Mouse (Mus musculus) bone marrow macrophage, adult 2 months (primary cell): ENCODE results near the gene Samsn1. TPM values are rescaled to one million over a fixed set of nuclear protein-coding genes. Genes with fewer than 3 reads are reported as not detected.

Source experiments
- H3K27ac ChIP-seq: 2 replicates; pipeline ENCODE4 v1.5.1; 2012; ENCODE audit warnings: low read depth, low read length; ENCODE audit not compliant: insufficient read depth
- H3K4me1 ChIP-seq: 2 replicates; pipeline ENCODE4 v1.6.1; 2012; ENCODE audit warnings: low read length; ENCODE audit not compliant: control insufficient read depth, insufficient read depth
- H3K4me3 ChIP-seq: 2 replicates; pipeline ENCODE4 v1.5.1; 2012; ENCODE audit warnings: mild to moderate bottlenecking, low read length, moderate library complexity; ENCODE audit not compliant: insufficient read depth
- CTCF ChIP-seq: IDR thresholded peaks from 2 replicates; pipeline ENCODE4 v1.5.1; 2012; ENCODE audit warnings: low read depth, mild to moderate bottlenecking, low read length, moderate library complexity
- POLR2A ChIP-seq: IDR thresholded peaks from 2 replicates; pipeline ENCODE4 v1.6.1; 2012; ENCODE audit warnings: mild to moderate bottlenecking, low read depth, low read length, borderline replicate concordance
- polyA plus RNA-seq: library from polyadenylated mRNA; stranded (reverse); fragments of >200 nt; gene quantifications from 2 replicates; pipeline ENCODE4 v1.2.4, GENCODE M21; 2012; ENCODE audit not compliant: missing spikeins, insufficient read depth, insufficient read length

Samsn1 gene
- polyA plus RNA-seq: 22.2 and 26.0 TPM in 2 replicates

DNA sequence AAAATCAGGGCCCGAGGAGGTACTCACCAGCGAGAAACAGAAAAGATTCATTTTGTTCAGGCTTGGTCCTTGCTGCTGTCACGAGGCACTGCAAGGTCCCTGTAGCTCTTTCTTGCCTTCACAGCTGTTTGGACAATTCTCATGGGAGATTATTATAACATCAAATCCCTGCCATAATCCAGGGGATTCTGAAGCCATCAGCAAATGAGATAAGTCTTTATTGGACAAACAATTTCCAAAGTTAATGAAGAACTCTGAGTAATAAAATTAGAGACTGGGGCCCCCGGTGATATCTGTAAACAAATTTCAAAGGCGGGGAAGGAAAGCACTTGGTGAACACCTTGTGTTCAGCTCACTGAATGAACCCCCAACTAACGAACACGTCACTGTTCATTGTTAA lies at the start of gene Samsn1:
Gene Samsn1, minus strand, starts transcription at position 101 of the 400 bp plus-strand sequence.
- Histone ChIP-seq H3K4me3 (no peak within 1 kb of the TSS), H3K27ac (no peak within 1 kb of the TSS), H3K4me1 (no peaks in the 10 kb centered on the region)
- TF ChIP-seq POLR2A (no peak), CTCF (no peak)

DNA sequence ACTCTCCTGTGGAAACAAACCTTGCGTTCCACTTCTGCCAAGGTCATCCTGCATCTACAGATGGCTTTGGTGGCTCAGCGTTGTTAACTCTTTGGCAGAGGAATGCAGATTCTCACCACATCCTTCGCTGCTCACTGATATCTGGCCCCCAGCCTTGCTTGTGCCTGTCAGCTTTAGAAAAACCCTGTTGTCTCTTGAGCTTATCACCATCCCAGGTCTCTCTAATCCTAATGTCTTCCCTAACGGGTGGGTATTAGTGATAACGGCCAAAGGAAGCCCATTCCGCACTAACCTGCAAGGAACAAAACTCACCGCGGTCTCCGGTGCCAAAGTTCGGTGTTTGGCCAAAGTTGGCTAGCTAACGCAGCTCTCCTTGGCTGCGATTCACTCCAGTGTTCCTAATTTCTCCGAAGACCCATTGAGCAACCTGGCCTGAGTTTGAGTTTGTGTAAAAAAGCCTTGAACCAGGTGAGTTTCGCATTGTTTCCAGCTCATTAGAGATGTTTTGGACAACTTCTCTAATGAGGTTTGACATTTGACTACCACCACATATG lies 44.1 kb upstream of the Samsn1 start:
- H3K27ac ChIP-seq: no peak overlapping the region
- no peak overlapping the region for H3K4me3 ChIP-seq
- TF ChIP-seq CTCF: no peak
- peaks cover 6% of the 10 kb centered on the region; the same call in 1 of the 2 replicates for H3K4me1 ChIP-seq

DNA sequence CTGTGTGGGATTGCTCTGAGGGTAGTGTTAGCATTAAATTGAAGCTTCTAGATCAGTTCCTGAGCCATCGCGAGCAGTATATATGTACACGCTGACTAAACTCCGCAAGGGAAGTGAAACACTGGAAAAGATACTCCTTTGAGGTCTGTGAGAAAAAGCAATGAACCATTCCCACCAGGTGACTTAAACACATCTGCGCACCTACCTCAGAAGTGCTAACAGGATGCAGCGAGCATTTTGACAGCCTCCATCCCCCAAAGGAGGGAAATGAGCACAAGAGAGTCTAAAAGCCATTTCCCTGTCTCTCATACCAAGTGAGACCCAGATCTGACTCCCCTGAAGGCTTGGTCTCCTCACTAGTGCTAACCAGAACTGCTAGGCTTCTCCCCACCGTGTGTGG lies 32.9 kb upstream of the Samsn1 start:
- H3K4me1 ChIP-seq: peaks cover 19% of the 10 kb centered on the region
- H3K4me3 ChIP-seq: no peak overlapping the region
- TF ChIP-seq CTCF (no peak), POLR2A (no peak)
- H3K27ac ChIP-seq: no peak overlapping the region

DNA sequence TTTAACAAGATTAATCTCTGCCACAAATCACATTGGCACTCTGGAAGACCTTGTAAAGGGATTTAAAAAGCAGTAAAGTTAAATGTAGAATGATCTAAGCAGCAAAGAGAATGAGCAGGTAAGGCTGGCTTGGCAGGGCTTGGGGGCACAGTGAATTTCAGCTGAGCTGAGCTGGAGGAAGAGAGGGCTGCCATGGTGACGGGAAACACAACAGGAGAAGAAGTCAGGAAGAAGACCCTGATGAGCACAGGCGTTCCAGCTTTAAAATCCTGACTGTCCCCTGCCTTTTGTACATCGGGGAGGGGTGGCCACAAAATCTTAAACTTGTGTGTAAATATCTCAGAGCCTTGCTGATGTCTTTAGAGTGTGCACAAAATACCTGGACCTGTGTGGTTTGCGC lies 32.0 kb upstream of the Samsn1 start:
- no peak overlapping the region for H3K4me3 ChIP-seq
- H3K27ac ChIP-seq: peak overlapping the region; percentile 47
- peaks cover 19% of the 10 kb centered on the region for H3K4me1 ChIP-seq
- no peak for TF ChIP-seq POLR2A
- no peak for TF ChIP-seq CTCF

DNA sequence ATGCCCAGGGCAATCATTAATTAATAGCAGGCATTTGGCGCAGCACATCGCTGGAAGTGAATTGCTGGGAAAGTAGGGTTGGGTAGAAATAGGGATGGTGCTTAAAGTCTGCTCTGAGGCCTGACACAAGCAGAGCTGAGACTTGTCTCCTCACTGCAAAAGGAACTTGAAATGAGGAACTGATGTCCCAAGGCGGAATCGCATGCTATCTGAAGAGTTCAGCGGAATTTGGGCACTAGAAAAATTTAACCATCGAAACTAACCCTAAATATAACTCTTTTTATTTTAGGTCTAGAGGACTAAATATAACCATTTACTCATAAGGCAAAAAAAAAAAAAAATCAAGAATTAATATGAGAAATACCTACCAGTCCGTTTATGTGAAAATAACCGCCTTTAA lies 31.5 kb upstream of the Samsn1 start:
- TF ChIP-seq CTCF: no peak
- H3K4me3 ChIP-seq: no peak overlapping the region
- peaks cover 19% of the 10 kb centered on the region for H3K4me1 ChIP-seq
- H3K27ac ChIP-seq: peak overlapping the region; percentile 72

DNA sequence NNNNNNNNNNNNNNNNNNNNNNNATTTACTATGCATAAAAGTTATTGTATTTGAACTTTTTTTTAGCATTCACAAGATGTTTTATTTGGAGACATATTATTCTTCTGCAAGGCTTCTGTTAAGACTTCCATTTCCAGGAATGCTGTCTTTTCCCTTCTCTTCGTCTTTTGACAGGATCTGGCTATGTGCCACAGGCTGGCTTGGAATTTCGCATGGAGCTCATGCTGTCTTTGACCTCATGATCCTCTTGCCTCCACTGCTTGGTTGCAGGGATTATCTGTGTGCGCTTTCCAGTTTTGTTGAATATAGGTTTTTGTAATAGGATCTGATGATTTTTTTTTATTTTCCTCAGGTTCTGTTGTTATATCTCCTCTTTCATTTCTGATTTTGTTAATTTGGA lies 25.0 kb upstream of the Samsn1 start:
- H3K4me1 ChIP-seq: 0 out of 2 replicates have a peak, but pooled peaks cover under 1% of the 10 kb centered on the region
- H3K27ac ChIP-seq: no peak overlapping the region
- no peak for TF ChIP-seq POLR2A
- TF ChIP-seq CTCF: no peak
- no peak overlapping the region for H3K4me3 ChIP-seq

DNA sequence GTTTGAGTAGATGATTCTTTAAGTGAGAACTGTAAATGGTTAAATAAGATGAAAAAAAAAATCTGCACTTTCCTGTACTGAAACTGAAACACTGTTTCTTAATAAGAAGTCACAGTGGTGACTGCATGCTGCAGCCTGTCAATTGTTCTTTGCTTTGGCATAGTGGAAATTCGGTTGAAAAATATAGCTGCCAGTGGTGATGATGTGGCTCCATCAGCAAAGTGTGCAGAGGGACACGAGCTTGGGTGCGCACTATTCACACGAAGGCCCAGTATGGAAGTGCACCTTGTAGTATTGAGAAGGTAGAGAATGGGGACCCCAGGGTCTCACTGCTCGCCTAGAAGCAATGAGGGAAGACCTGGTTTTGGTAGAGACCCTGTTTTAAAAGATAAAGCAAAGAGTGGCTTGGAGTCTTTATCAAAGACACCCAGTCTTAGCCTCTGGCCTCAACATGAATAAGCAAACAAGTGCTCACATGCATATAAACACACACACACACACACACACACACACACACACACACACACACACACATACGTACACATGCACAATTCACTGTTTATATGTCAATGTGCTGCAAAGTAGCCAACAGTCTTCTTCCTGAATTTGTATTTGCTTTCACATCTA lies 18.4 kb upstream of the Samsn1 start:
- TF ChIP-seq POLR2A: no peak
- TF ChIP-seq CTCF: no peak
- H3K4me1 ChIP-seq: no peaks in the 10 kb centered on the region
- H3K4me3 ChIP-seq: no peak overlapping the region
- H3K27ac ChIP-seq: no peak overlapping the region

DNA sequence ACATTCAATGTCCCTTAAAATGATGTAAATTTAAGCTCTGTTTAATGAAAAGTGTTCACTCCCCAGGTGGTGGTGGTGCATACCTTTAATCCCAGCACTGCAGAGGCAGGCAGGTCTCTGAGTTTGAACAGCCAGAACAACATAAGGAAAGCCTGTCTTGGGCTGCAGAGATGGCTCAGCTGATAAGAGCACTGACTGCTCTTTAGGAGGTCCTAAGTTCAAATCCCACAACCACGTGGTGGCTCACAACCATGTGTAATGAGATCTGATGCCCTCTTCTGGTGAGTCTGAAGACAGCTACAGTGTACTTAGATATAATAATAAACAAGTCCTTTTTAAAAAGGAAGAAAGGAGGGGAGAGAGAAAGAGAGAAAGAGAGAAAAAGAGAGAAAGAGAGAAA lies 2.9 kb downstream of the Samsn1 start:
- H3K4me3 ChIP-seq: no peak overlapping the region
- no peak overlapping the region for H3K27ac ChIP-seq
- no peaks in the 10 kb centered on the region for H3K4me1 ChIP-seq
- TF ChIP-seq POLR2A: no peak
- TF ChIP-seq CTCF: no peak

DNA sequence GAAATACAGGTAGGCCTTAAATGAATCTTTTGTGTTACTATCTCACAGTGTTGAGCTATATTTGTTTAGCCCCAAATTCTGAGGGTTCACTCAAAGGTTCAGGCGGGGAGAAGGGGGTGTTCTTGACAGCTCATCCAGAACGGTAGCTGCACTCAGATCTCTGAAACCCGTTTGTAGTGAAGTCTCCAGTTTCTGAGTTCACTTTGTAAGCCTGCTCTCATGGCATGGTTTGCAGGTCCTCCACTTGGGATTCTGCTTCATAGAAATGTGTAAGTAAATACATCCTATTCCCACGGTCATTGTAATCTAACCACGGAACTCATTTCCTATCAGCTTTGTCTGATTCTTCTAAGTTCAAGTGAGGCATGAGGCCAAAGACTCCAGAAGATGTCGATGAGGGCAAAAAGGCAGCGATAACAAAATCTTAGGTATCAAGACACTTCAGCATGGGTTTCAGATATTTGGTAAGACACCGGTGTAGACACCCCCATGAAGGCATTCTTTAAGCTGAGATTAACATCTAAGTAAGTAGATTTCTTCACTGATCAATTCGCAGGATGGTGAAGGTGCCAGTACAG lies 18.2 kb downstream of the Samsn1 start:
- no peak for TF ChIP-seq POLR2A
- TF ChIP-seq CTCF: no peak
- H3K4me1 ChIP-seq: peaks cover 6% of the 10 kb centered on the region
- H3K4me3 ChIP-seq: no peak overlapping the region
- no peak overlapping the region for H3K27ac ChIP-seq

DNA sequence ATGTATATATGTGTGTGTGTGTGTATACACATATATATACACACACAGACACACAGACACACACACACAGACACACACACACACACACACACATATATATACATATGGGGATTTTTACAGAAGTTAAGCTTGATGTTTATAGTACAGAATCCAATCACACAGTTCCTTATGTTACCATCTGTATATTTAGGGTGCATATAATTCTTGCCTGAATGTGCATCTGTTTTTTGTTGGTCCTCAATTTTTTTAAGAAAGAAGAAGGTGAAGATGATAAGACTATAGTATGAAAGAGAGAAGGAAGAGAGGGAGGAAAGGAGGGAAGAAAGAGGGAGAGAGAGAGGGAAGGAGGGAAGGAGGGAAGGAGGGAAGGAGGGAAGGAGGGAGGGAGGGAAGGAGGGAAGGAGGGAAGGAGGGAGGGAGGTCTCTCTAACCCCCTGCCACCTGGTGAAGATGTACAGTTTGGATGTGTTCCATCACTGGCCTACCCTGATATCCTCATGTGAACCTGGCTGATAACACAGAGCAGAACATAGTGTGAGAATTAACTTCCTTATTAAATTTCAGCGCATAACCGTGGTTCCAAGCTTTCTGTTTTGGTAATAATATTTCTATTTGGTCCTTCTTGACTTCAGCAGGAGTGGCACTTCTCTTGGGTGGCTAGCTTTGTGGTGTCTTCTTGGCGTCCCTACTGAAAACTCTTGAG lies 19.1 kb downstream of the Samsn1 start:
- Histone ChIP-seq H3K4me3 (no peak overlapping the region), H3K4me1 (peaks cover 9% of the 10 kb centered on the region), H3K27ac (no peak overlapping the region)
- no peak for TF ChIP-seq POLR2A
- no peak for TF ChIP-seq CTCF
